Mouse (Mus musculus): ENCODE results near the gene Otc.

The Otc gene

DNA sequence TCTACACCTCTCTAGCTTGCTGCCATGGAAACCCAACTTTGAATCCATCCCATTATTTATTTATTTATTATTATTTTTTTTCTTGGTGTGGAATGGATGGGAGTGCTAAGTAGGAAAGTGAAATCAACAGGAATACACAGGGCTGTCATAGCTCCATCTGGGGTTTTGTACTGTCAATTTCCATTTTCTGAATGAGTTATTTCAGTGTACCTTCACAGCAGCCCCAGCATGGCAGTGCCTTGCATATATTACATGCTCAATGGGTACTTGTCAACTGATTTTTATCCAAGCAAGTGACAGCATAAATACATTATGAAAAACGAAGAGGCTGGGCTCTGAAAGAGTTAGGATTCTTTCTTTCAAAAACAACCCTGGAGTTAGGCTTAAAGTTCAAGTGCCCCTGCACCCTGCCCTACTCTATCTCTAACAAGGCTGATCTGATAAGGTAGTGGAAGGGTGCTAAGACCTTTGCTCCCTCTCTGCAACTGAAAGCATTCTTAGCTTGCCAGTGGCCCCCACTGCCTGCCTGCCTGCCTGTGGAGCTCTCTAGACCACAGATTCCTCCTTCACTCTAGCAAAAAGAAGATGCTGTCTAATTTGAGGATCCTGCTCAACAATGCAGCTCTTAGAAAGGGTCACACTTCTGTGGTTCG, at the start of gene Otc:
Gene Otc, plus strand, starts transcription at position 454 of the 653 bp plus-strand sequence.
- no peak for DNase-seq

DNA sequence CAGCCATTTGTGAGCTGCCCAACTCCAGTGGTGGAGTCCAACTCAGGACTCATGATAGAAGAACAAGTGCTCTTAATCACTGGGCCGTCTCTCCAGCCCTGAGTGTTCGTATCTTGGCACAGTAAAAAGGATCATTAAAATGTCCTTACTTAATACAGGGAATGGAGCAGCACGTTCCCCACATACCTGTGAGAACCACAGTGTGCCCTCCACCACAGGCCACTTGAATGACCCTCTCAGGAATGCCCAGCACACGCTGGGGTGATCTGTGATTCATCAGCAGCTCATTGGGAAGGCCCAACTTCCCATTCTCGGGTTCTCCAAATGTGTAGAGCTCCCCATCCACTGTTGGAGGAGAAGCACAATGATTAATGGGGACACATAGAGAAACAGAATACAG, 46.2 kb upstream of the Otc start:
- no peak for DNase-seq

DNA sequence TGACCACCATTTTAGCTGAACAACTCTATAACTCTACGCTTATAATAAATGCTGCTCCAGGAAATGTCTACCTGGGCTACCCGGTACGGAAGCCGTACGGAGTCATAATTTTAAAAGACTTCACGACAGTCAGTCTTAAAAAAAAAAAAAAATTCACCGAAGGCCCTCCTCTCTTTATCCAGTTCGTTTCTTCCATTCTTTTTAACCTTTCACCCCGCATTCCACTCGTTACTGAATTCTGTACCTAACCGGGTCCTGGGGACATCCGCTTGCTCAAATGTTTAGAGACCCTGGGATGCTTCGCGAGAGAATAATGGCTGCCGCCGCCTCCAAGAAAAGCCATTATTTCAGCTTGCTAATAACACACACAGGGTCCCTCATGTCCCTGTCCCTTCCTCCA, 36.1 kb upstream of the Otc start:
- peak; percentile 52 to 61 for DNase-seq

DNA sequence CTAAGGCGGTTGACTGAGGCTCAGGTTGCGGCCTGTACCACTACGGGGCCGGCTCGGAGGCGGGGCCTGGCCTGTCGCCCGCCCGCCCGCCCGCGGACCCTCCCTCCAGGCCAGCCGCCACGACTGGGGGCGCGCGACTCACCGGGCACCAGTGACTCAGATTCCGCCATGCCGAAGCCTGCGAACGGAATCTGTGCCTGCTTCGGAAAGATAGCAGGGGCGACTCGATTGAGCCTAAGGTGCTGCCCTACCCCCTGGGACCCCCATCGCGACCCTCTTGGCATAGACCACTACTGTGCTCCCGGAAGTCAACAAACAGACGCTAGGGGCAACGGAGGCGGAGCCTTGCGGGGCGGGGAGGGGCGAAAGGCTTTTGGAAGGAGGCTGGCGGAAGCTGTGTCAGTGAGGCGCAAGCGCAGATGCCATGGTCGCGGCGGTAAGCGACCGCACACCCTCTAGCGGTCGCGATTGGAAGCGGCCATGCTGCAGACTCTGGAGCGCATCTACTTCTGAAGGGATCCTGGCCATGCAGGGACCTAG, 35.6 kb upstream of the Otc start, which contains the start of gene Rpgr:
Gene Rpgr, minus strand, starts transcription at position 511 of the 540 bp plus-strand sequence.
- DNase-seq: peak; percentile 90 to 95

DNA sequence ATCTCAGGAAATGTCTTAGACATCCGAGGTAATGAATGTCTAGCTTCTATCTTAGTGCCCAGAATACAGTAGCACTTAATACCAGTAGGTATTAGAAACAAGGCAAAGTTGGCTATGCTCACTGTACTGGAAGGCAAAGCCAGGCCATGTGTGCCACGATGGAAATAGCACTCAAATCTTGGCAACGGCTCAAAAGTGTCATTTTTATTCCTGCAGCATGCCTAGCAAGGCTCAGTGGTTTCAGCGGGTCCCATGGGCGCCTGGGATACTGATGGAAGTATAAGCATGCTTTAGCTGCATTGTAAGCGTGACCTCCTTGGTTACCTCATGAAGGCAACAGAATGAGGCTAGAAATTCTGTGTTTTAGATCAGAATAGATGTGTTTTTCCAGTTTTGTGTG, 32.8 kb upstream of the Otc start:
- DNase-seq: no peak

DNA sequence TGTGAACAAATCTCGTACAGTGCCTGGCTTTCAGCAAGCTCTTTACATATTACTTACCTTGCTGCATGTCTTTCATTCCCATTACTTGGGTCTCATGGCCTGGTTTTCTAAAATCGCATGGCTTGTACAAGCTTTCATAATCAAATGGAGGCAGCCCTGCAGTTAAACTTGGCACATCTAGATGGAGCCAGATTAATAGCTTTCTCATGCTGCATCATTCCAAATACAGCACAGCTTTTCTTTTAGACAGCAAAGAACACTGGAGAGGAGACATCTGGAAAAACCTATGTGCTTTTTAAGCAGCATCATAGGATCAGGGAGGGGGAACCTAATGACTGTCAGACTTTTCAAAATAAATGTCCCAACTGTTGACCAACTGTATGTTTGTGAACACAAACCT, 19.1 kb upstream of the Otc start:
- no peak for DNase-seq

DNA sequence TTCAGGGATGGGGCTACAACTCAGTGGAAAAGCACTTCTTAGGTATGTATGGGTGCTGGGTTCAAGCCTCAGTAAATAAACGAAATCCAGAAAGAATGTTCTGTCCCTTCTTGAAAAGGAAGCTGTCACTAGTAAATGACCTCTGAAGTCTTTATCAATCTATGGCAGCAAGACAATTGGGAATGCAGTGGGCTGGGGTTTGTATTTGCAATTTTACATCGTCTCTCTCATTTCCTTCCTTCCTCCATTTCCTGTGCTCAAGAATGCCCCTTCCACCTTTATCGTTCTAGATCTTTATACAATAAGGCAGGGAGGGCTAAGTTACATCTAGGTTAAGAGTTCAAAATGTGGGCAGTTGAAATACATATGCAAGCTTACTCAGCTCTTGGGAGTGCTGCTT, 17.5 kb upstream of the Otc start:
- DNase-seq: no peak

DNA sequence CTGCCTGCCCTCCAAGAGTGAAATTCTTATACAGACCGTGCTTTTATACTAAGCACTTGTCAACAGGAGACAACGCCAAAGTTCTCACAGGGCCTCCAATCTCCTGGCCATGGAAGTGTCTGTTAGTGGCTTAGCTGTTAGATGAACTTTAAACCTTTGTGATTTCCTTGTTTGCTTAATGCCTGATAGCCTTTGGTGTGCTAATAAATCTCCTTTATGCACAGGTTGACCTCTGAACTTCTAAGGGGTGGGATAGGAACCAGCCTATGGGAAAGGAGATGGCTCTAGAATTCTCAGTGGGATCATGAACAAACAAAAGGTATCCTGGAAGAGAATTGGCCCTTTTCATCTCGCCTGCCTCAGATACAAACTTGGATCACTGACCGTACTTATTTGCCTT, 12.6 kb upstream of the Otc start:
- no peak for DNase-seq

DNA sequence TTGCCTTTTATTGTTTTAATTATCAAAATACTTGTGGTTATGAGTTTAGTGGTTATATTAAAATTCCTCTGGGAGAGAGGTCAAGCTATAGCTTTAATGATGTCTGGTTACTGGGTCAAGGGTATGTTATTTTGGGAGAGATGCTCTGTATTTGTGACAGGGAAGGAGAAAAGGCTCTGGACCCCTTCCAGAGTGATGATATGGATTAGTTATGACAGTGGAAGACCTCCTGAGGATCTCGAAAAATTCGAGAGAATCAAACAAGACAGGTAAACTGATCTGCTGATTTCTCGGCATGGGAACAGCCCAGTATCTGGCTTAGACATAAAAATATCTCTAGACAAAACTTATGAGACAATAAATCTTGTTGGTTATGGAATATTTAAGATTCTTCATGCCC, 8.2 kb upstream of the Otc start:
- no peak for DNase-seq

DNA sequence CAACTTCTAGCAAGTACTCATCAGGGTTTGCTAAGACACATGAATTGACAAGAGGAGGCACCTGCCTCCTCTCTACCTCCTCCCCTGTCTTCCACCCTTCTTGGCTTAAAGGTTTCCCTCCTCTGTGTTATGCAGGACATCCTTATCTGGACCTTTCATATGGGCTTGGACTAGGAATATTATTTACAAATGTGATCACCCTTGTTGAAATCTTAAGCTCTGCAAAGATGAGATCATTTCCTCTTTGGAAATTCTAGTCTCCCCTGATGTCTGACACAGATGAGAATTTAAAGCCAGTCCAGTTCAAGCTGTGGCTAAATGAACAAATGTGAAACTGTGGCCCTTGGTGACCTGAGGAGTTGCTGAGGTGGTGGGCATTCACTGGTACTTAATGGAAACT, 748 bp upstream of the Otc start:
- DNase-seq: no peak

DNA sequence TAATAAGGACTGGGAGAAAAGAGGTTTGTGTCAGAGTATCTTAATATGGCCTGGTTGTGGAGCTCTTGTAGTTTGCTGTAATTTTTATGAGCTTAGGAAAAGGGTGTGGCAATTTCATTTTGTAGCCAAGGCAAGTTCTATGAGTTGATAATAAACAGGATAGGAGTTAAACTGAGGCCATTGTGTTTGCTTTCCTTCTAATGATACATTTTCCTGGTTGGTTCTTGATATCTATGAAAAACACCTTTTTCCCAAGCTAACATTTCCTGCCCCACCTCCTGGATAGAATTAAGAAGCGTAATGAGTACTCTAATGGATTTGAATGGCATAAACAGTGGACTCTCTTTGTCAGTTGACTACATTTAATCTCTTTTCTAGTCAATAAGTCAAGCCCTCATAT, 5.7 kb downstream of the Otc start:
- no peak for DNase-seq

DNA sequence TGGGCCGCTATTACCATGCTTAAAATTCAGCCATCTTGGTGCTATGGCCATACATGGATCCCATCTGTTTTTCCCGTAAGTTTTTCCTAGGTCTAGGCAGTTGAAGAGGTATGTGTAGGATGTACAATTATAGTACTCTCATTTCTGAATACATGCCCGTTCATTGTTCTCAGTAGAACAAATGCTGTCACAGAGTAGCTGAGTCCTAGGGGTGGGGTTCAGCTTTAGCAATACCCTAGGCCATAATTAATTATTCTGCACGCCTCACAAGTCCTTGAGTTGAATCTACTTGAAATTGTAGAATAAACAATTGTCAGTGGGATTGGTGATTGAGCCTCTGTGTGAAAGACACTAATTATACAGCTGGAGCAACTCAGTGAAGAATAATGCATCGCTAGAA, 6.2 kb downstream of the Otc start:
- no peak for DNase-seq

DNA sequence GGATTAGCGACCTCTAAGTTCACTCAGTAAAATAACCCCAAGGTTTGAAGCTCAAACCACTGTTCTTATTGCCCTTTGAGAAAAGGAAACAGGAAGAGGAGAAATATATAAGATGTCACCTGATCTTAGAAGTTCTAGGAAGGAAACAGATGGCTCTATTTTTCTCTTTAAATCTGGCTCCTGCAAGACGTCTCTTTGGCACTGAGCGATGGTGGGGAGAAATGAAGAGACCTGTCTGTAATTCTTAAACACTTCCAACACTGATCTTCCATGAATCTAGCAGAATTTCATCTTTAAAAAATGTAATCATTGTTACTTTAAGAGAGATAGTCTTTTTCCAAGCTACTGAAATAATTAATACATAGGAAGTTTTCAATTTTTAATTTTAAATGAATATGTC, 16.2 kb downstream of the Otc start:
- DNase-seq: no peak

DNA sequence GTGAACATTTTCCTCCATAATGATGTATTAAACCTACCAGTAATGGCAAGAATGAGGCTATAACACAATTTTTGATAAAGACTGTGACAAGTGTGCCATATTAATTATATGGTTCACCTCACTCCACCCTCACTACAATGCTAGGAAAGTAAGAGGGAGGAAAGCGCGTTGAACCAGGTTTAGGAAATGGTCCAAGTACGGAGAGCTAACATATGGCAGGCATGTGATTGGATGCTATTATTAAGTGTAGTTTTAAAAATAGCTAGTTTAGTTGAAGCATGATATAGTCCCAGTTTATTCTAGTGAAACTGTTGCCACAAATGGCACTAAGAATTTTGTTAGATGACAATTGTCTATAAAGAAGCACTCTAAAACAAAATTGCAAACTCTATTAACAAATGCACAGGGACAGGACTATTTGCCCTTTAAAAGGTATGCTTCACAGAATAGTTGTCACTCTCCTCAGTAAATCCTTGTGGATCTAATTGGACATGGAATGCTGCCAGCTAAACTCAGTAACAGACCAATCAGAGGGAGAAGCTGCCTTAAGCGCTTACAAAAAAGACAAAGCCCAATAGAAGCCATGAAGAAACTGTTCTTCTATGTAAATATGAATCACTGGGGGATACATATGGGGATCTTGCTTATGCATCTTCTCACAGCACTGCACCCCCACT, 16.8 kb downstream of the Otc start:
- DNase-seq: no peak

DNA sequence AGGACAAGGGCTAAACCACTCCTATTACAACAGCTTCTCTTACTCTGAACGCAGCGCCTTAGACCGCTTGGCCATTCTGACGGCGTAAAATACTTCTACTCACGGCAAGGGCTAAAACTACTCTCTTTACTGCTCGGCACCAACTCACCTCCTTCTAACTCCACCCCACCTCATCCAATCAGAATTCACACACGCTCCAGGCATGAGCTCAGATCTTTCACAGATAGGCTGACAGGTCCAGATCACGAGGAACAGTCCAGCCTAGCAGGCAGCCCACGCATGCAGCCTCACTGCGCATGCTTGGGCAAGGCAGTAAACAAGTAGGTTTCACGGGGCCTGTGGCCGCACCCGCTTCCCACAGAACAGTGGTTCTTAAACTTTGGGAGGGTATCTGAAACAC, 45.2 kb downstream of the Otc start:
- no peak for DNase-seq

DNA sequence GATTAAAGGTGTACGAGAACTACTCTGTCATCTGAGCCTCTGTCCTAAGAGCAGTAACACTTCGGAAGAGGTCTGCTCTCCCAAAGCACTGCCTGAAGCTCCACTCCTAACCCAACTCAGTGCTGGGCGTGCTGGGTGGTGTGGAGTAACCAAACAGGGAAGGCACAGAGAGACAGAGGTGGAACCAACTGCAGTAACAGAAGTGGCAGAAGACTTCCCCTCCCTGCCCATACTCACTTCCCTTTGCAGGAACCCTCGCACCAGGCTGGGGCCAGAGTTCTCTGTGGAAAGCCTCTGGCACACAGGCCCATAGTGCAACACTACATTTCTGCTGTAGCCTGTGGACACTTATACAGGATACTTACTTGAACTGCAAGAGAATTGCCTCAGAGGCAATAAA, 66.1 kb downstream of the Otc start:
- peak in 1 of 2 experiments; percentile 1 for DNase-seq

DNA sequence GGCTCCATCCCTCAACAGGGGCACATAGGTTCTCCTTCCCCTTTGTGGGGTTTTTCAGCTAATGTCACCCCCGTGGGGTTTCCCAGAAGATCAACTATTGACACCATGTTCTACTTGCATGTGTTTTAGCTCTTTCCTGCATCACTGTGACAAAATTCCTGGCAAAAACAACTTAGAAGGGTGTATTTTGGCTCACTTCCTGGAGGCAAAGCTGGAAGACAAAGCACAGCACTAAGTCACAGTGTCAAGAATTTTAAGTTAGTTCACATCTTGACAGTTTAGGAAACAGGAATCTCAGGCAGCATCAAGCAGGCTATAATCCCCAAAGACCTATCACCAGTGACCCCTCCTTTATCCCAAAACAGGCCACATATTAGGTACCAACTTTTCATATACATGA, 78.1 kb downstream of the Otc start:
- no peak for DNase-seq

DNA sequence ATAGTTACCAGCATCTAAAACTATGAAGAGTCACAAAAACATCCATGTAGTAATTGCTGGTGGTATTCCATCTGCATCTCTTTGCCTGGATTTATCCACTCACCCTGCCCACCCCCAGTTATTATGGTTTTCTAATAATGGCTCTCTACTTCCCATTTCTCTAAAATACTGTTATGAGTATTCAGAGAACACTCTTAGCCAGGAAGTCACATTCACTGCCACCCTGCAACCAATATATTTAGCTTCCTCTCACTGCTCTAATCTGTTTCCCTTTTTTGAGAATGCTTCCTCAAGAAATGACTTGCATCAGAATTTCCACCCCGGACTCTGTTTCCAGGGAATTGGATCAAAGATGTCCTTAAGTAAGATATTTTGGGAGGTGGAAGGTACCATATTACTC, 79.6 kb downstream of the Otc start:
- no peak for DNase-seq

DNA sequence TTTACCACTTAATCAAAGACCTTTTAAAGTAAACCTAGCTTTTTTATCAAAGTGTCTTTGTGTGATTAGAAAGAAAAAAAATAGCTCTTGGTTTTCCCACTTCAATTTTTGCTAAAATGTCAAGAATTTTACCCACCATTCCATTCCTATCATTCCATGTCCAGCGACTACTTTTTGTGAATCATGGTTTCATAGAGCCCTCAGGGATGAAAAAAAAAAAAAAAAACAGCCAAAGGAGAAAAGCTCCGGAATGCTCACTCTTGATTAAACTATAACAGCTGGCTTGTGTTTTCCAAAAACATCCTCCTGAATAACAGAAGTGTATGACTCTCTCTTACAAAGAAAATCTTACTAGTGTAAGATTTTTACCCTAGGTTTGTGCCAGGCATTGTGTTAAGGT, 84.7 kb downstream of the Otc start:
- no peak for DNase-seq

DNA sequence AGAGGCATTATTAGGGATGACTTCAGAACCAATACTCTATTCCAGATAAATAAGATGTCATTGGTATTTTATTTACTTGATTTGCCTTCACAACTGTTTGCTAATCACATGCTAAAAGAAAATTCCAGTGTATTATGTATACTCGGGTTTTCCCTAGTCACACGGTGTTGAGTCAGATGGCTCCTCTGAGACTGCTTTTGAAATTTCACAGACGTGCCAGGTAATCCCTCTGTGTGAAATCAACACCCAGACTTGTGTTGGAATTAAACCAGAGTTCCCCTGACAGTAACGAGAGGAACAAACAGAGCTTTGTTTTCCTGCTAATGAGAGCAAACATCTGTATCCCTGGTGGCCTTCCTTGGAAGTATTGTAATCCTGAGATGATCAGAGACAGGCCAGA, 103.8 kb downstream of the Otc start:
- DNase-seq: no peak
